Mouse (Mus musculus): Measurements from ENCODE around the gene Chrnb4. TPM values are rescaled to one million over a fixed set of nuclear protein-coding genes. Genes with fewer than 3 reads are reported as not detected.

The Chrnb4 gene
- polyA plus RNA-seq, 1 experiment from 2014 or later, result 5.3 TPM

- Histone ChIP-seq H3K27me3 (replicated peaks; ENCODE audit: control insufficient read depth, insufficient read depth, low read length) (no peaks in the 10 kb centered on the region), H3K4me2 (ENCODE audit: low read depth, low read length) (no peak overlapping the region), H3K4me1 (ENCODE audit: control insufficient read depth, insufficient read depth, low read length) (no peaks in the 10 kb centered on the region), H3K4me3 (ENCODE audit: low read length) (no peak overlapping the region), H3K27ac (ENCODE audit: low read length) (no peak overlapping the region), H3K9me3 (ENCODE audit: control insufficient read depth, low read length) (no peaks in the 10 kb centered on the region), H3K9ac (ENCODE audit: low read depth, low read length) (no peak overlapping the region), H3K36me3 (ENCODE audit: control insufficient read depth, insufficient read depth, low read length) (no peaks in the 10 kb centered on the region)
- no peak for ATAC-seq
- 53% methylated on average over 3 of the region's 3 CpGs for WGBS
These were observed 54.2 kb downstream of the Chrnb4 start for GRCm38 (mm10) chr9:54994381-54994780.

GRCm38 (mm10) chr9:54990362-54990761 lies 58.2 kb downstream of the Chrnb4 start:
- 75% methylated on average over 3 of the region's 3 CpGs for WGBS
- H3K4me2 ChIP-seq (ENCODE audit: low read depth, low read length), result no peak overlapping the region

GRCm38 (mm10) chr9:54982401-54982800 lies 66.2 kb downstream of the Chrnb4 start:
- ATAC-seq, result no peak
- Histone ChIP-seq H3K4me2 (ENCODE audit: low read depth, low read length) (peak overlapping the region; percentile 98), H3K9me3 (ENCODE audit: control insufficient read depth, low read length) (no peaks in the 10 kb centered on the region), H3K4me1 (ENCODE audit: control insufficient read depth, insufficient read depth, low read length) (peaks cover 6% of the 10 kb centered on the region; the same call in 1 of the 2 replicates), H3K27ac (ENCODE audit: low read length) (no peak overlapping the region), H3K27me3 (replicated peaks; ENCODE audit: control insufficient read depth, insufficient read depth, low read length) (peaks cover 26% of the 10 kb centered on the region), H3K4me3 (ENCODE audit: low read length) (peak overlapping the region; percentile 73), H3K36me3 (ENCODE audit: control insufficient read depth, insufficient read depth, low read length) (no peaks in the 10 kb centered on the region), H3K9ac (ENCODE audit: low read depth, low read length) (0 out of 2 replicates have a peak overlapping the region, but pooled peaks have one; percentile 60)
- 11% methylated on average over 7 of the region's 7 CpGs for WGBS

More at GRCm38 (mm10) chr9:54990362-54990761, 58.2 kb downstream of the Chrnb4 start:
- no peaks in the 10 kb centered on the region for H3K9me3 ChIP-seq (ENCODE audit: control insufficient read depth, low read length)
- no peak overlapping the region for H3K27ac ChIP-seq (ENCODE audit: low read length)
- no peaks in the 10 kb centered on the region for H3K27me3 ChIP-seq (replicated peaks; ENCODE audit: control insufficient read depth, insufficient read depth, low read length)
- no peaks in the 10 kb centered on the region for H3K4me1 ChIP-seq (ENCODE audit: control insufficient read depth, insufficient read depth, low read length)
- no peaks in the 10 kb centered on the region for H3K36me3 ChIP-seq (ENCODE audit: control insufficient read depth, insufficient read depth, low read length)
- H3K9ac ChIP-seq (ENCODE audit: low read depth, low read length), result no peak overlapping the region
- no peak for ATAC-seq
- no peak overlapping the region for H3K4me3 ChIP-seq (ENCODE audit: low read length)

GRCm38 (mm10) chr9:54981291-54982191 lies 67.0 kb downstream of the Chrnb4 start:
- H3K9me3 ChIP-seq (ENCODE audit: control insufficient read depth, low read length), result no peaks in the 10 kb centered on the region
- no peaks in the 10 kb centered on the region for H3K36me3 ChIP-seq (ENCODE audit: control insufficient read depth, insufficient read depth, low read length)
- peak; percentile 90 for ATAC-seq
- H3K9ac ChIP-seq (ENCODE audit: low read depth, low read length), result peak overlapping the region; percentile 60
- peak overlapping the region; percentile 98 for H3K4me2 ChIP-seq (ENCODE audit: low read depth, low read length)
- peaks cover 6% of the 10 kb centered on the region; the same call in 1 of the 2 replicates for H3K4me1 ChIP-seq (ENCODE audit: control insufficient read depth, insufficient read depth, low read length)
- H3K27ac ChIP-seq (ENCODE audit: low read length), result no peak overlapping the region
- H3K4me3 ChIP-seq (ENCODE audit: low read length), result peak overlapping the region; percentile 73
- WGBS, result 1% methylated on average over 85 of the region's 85 CpGs
- H3K27me3 ChIP-seq (replicated peaks; ENCODE audit: control insufficient read depth, insufficient read depth, low read length), result peaks cover 26% of the 10 kb centered on the region

GRCm38 (mm10) chr9:54980674-54981073 lies 67.9 kb downstream of the Chrnb4 start, which contains the start of gene Chrna5:
Chrna5 (plus strand) TSS chr9:54980880.
- H3K27me3 ChIP-seq (replicated peaks; ENCODE audit: control insufficient read depth, insufficient read depth, low read length), result peaks cover 26% of the 10 kb centered on the region
- 63% methylated on average over 8 of the region's 8 CpGs for WGBS
- peak within 1 kb of the TSS; percentile 98 for H3K4me2 ChIP-seq (ENCODE audit: low read depth, low read length)
- H3K4me3 ChIP-seq (ENCODE audit: low read length), result peak within 1 kb of the TSS; percentile 73
- no peaks in the 10 kb centered on the region for H3K36me3 ChIP-seq (ENCODE audit: control insufficient read depth, insufficient read depth, low read length)
- peak within 1 kb of the TSS; percentile 60 for H3K9ac ChIP-seq (ENCODE audit: low read depth, low read length)
- H3K9me3 ChIP-seq (ENCODE audit: control insufficient read depth, low read length), result no peaks in the 10 kb centered on the region
- peaks cover 6% of the 10 kb centered on the region; the same call in 1 of the 2 replicates for H3K4me1 ChIP-seq (ENCODE audit: control insufficient read depth, insufficient read depth, low read length)
- no peak within 1 kb of the TSS for H3K27ac ChIP-seq (ENCODE audit: low read length)
- no peak; the same call in 1 of the 2 replicates for ATAC-seq

Other genes with a start within 250 kb of the Chrnb4 start
- gene Ireb2, start 185.0 kb downstream of the Chrnb4 start, polyA plus RNA-seq (2015; fragmentation: Nextera tagmentation; extraction: Ambion mirVana), result 21.0 and 23.1 TPM in 2 replicates
- 2.5 and 2.7 TPM in 2 replicates for gene Hykk, start 131.5 kb downstream of the Chrnb4 start, polyA plus RNA-seq (2015; fragmentation: Nextera tagmentation; extraction: Ambion mirVana)
- gene Psma4, start 98.0 kb downstream of the Chrnb4 start, polyA plus RNA-seq (2015; fragmentation: Nextera tagmentation; extraction: Ambion mirVana), result 269 and 294 TPM in 2 replicates
- 0.31 and 0.66 TPM in 2 replicates for gene AY074887, start 97.8 kb downstream of the Chrnb4 start, polyA plus RNA-seq (2015; fragmentation: Nextera tagmentation; extraction: Ambion mirVana)
- 0.21 and 0.58 TPM in 2 replicates for gene Chrna5, start 67.9 kb downstream of the Chrnb4 start, polyA plus RNA-seq (2015; fragmentation: Nextera tagmentation; extraction: Ambion mirVana)
- gene Chrna3, start 22.2 kb downstream of the Chrnb4 start, polyA plus RNA-seq (2015; fragmentation: Nextera tagmentation; extraction: Ambion mirVana), result 9.7 and 9.8 TPM in 2 replicates
- gene Ube2q2, start 100.1 kb upstream of the Chrnb4 start, polyA plus RNA-seq (2015; fragmentation: Nextera tagmentation; extraction: Ambion mirVana), result 10.6 and 12.2 TPM in 2 replicates
- 55.3 and 61.0 TPM in 2 replicates for gene Fbxo22, start 160.1 kb upstream of the Chrnb4 start, polyA plus RNA-seq (2015; fragmentation: Nextera tagmentation; extraction: Ambion mirVana)

All from intestine, embryonic 16.5 days (tissue).